ENCODE assay signal across 9 mouse cellular contexts in the genomic region with DNA sequence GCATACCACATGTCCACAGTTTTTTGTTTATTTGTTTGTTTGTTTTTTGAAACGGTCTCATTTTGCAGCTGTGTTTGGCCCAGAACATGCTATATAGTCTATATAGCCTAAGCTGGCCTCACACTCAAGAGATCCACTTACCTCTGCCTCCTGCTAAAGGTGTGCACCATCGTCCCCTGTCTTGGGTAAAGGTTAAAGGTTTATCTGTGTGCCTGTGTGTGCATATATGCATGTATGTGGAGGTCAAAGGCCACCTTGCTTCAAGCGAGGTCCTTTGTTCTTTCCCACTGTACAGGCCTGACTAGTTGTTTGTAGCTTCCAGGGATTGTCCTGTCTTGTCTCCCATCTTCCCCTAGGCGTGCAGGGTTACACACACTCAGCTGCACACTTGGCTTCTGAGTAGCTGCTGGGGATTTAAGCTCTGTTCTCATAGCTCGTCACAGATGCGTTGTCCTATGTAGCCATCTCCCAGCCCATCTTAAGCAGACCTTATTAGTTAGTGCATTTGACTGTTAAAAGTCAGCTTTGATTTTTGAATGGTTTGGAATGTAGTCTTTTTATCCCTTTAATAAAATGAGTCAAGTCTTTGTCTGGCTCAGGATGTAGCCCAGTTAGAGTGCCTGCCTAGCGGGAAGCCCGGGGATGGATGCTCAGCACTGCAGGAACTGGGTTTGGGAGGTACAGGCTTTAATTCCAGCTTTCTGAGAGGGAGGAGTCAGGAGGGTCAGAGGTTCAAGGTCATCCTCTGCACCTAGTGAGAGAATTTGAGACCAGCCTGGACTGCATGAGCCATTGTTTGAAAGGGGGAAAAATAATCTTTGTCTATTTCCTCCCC. TPM values are rescaled to one million over a fixed set of nuclear protein-coding genes. Genes with fewer than 3 reads are reported as not detected.
A peak's percentile ranks its signal among the peaks of the same experiment; 100 is the strongest.
DNase-seq lines count a peak whose midpoint lies in the region; ATAC-seq lines count a peak whose summit lies in the region.
"Had no signal": no experiment of that assay in that cellular context is flagged by ENCODE, and none has a peak within 500 bp of the region (broad histone marks: within the 10 kb centered on the region; RNA-seq: fewer than 3 reads in every experiment).

No protein-coding gene starts in this region.

- no peak overlapping the region for H3K4me3 ChIP-seq in kidney, embryonic 15.5 days (replicated peaks)
- H3K4me3 ChIP-seq in embryonic facial prominence, embryonic 15.5 days (replicated peaks): no peak overlapping the region
- H3K4me3 ChIP-seq in midbrain, embryonic 12.5 days: no peak overlapping the region
- no peak overlapping the region for H3K4me3 ChIP-seq in kidney, embryonic 14.5 days (ENCODE audit: low read length)
- H3K4me3 ChIP-seq: myocyte had no signal

- H3K9me3 ChIP-seq in kidney, embryonic 15.5 days (replicated peaks): no peaks in the 10 kb centered on the region
- no peaks in the 10 kb centered on the region for H3K9me3 ChIP-seq in embryonic facial prominence, embryonic 15.5 days (replicated peaks)
- H3K9me3 ChIP-seq in midbrain, embryonic 12.5 days: no peaks in the 10 kb centered on the region
- H3K9me3 ChIP-seq in kidney, embryonic 14.5 days (ENCODE audit: control insufficient read depth, low read length): no peaks in the 10 kb centered on the region

- H3K27me3 ChIP-seq in kidney, embryonic 15.5 days: no peaks in the 10 kb centered on the region
- H3K27me3 ChIP-seq in embryonic facial prominence, embryonic 15.5 days: no peaks in the 10 kb centered on the region
- H3K27me3 ChIP-seq in midbrain, embryonic 12.5 days: no peaks in the 10 kb centered on the region
- H3K27me3 ChIP-seq in kidney, embryonic 14.5 days (ENCODE audit: control insufficient read depth, insufficient read depth, low read length): no peaks in the 10 kb centered on the region

- 56% methylated on average over 8 of the region's 8 CpGs for WGBS in kidney, embryonic 15.5 days
- 48% methylated on average over 8 of the region's 8 CpGs for WGBS in embryonic facial prominence, embryonic 15.5 days
- 35% methylated on average over 8 of the region's 8 CpGs for WGBS in midbrain, embryonic 12.5 days
- WGBS in kidney, embryonic 14.5 days: 55% methylated on average over 8 of the region's 8 CpGs

- no peak overlapping the region for H3K4me2 ChIP-seq in kidney, embryonic 15.5 days
- H3K4me2 ChIP-seq in embryonic facial prominence, embryonic 15.5 days (replicated peaks): no peak overlapping the region
- no peak overlapping the region for H3K4me2 ChIP-seq in midbrain, embryonic 12.5 days (replicated peaks)
- H3K4me2 ChIP-seq in kidney, embryonic 14.5 days (replicated peaks; ENCODE audit: low read depth, low read length): no peak overlapping the region

- H3K27ac ChIP-seq in kidney, embryonic 15.5 days: 0 out of 2 replicates have a peak overlapping the region, but pooled peaks have one; percentile 30
- 0 out of 2 replicates have a peak overlapping the region, but pooled peaks have one; percentile 11 for H3K27ac ChIP-seq in embryonic facial prominence, embryonic 15.5 days (replicated peaks)
- peak overlapping the region; percentile 63 for H3K27ac ChIP-seq in midbrain, embryonic 12.5 days (replicated peaks)
- no peak overlapping the region for H3K27ac ChIP-seq in kidney, embryonic 14.5 days (ENCODE audit: low read depth, low read length)

- ATAC-seq in kidney, embryonic 15.5 days (replicated peaks; ENCODE audit: low FRiP score): no peak
- no peak for ATAC-seq in embryonic facial prominence, embryonic 15.5 days (ENCODE audit: insufficient number of reproducible peaks, low FRiP score, low TSS enrichment, low read depth)
- ATAC-seq in midbrain, embryonic 12.5 days (ENCODE audit: low FRiP score, low read depth): no peak
- ATAC-seq in kidney, embryonic 14.5 days (ENCODE audit: low FRiP score, low TSS enrichment): no peak; the same call in 1 of the 2 replicates

- intact Hi-C loops in left cerebral cortex, postnatal 14 days (cut with DNase I): loop anchor here (5.0 kb wide), 1 partner anchor 34 kb away; no protein-coding TSS in a partner anchor

- H3K9ac ChIP-seq in kidney, embryonic 15.5 days: no peak overlapping the region
- H3K9ac ChIP-seq in embryonic facial prominence, embryonic 15.5 days: no peak overlapping the region
- H3K9ac ChIP-seq in midbrain, embryonic 12.5 days (replicated peaks): 0 out of 2 replicates have a peak overlapping the region, but pooled peaks have one; percentile 11
- H3K9ac ChIP-seq in kidney, embryonic 14.5 days (ENCODE audit: low read depth, low read length): no peak overlapping the region

- no peaks in the 10 kb centered on the region for H3K36me3 ChIP-seq in kidney, embryonic 15.5 days
- H3K36me3 ChIP-seq in embryonic facial prominence, embryonic 15.5 days: no peaks in the 10 kb centered on the region
- 0 out of 2 replicates have a peak, but pooled peaks cover 3% of the 10 kb centered on the region for H3K36me3 ChIP-seq in midbrain, embryonic 12.5 days
- H3K36me3 ChIP-seq in kidney, embryonic 14.5 days (ENCODE audit: control insufficient read depth, insufficient read depth, low read length): no peaks in the 10 kb centered on the region

- H3K4me1 ChIP-seq in kidney, embryonic 15.5 days: peaks cover 50% of the 10 kb centered on the region
- H3K4me1 ChIP-seq in embryonic facial prominence, embryonic 15.5 days: peaks cover 31% of the 10 kb centered on the region
- H3K4me1 ChIP-seq in midbrain, embryonic 12.5 days: peaks cover 24% of the 10 kb centered on the region
- H3K4me1 ChIP-seq in kidney, embryonic 14.5 days (ENCODE audit: control insufficient read depth, insufficient read depth, low read length): peaks cover 19% of the 10 kb centered on the region

- DNase-seq in kidney, adult 18-20 months: no peak
- peak; percentile 98 for DNase-seq in R1 (ENCODE audit: low read depth, low spot score)
- no peak for DNase-seq in right cerebral cortex, postnatal 10 days (ENCODE audit: low spot score in 2 of 2)
- DNase-seq in left cerebral cortex, postnatal 14 days (ENCODE audit: low spot score in 2 of 2): no peak

RNA-seq across cellular contexts. Expression of a gene that starts 16.3 kb away (rescaled TPM):
- polyA plus RNA-seq in kidney, embryonic 15.5 days (2015; fragmentation: Nextera tagmentation; extraction: Ambion mirVana): 17.4 and 19.2 TPM in 2 replicates
- 13.3 and 14.7 TPM in 2 replicates for polyA plus RNA-seq in embryonic facial prominence, embryonic 15.5 days (2015; fragmentation: Nextera tagmentation; extraction: Ambion mirVana)
- polyA plus RNA-seq in midbrain, embryonic 12.5 days (2016; fragmentation: Nextera tagmentation; extraction: Ambion mirVana): 15.3 and 15.7 TPM in 2 replicates
- 10 to 100 TPM; 32.0 to 34.7 TPM for total RNA-seq in left cerebral cortex, postnatal 14 days (2021)
- 18.1 and 23.2 TPM in 2 replicates for polyA plus RNA-seq in kidney, embryonic 14.5 days (2014; fragmentation: Nextera tagmentation; extraction: Ambion mirVana)
